Mouse (Mus musculus): ENCODE data around the gene Olfr558.

The Olfr558 gene

GRCm38 (mm10) chr7:102701915-102702314 lies at the start of gene Olfr558:
TSS of gene Olfr558 (plus strand) at chr7:102702215.
- POLR2A ChIA-PET: no interaction called here
- CTCF ChIA-PET: no interaction called here

GRCm38 (mm10) chr7:102658523-102658922 lies 43.5 kb upstream of the Olfr558 start, which contains the start of gene Olfr555:
TSS of gene Olfr555 (plus strand) at chr7:102658823.
- ChIA-PET CTCF (no interaction called here), POLR2A (no interaction called here)

- POLR2A ChIA-PET: interaction anchor here in 1 of 4 experiments (0.9 kb wide), 1 partner anchor 23 kb away, joined by 3 read pairs; the partner anchor contains the start of gene Trim68
These were observed 37.4 kb upstream of the Olfr558 start, which contains the start of gene Olfr556 for GRCm38 (mm10) chr7:102664599-102664998. TSS of gene Olfr556 (plus strand) at chr7:102664899.

GRCm38 (mm10) chr7:102665378-102665777 lies 36.6 kb upstream of the Olfr558 start:
- CTCF ChIA-PET: interaction anchor here in 2 of 4 experiments (1.2 to 1.3 kb wide), 4 partner anchors 29 to 254 kb away, joined by 3 to 6 read pairs (median 4); partner anchors contain the start of gene Olfr557 (in 1 of the 2)
- POLR2A ChIA-PET: interaction anchor here in 1 of 4 experiments (0.9 kb wide), 1 partner anchor 22 kb away, joined by 3 read pairs; the partner anchor contains the start of gene Trim68

More at GRCm38 (mm10) chr7:102664599-102664998, 37.4 kb upstream of the Olfr558 start, which contains the start of gene Olfr556:
- CTCF ChIA-PET: interaction anchor here in 2 of 4 experiments (0.5 to 1.3 kb wide), 5 partner anchors 28 to 255 kb away, joined by 3 to 6 read pairs (median 4); partner anchors contain the start of gene Olfr557 (in 1 of the 2)

GRCm38 (mm10) chr7:102676225-102676624 lies 25.8 kb upstream of the Olfr558 start:
- POLR2A ChIA-PET: no interaction called here
- CTCF ChIA-PET: no interaction called here

GRCm38 (mm10) chr7:102681916-102682315 lies 20.1 kb upstream of the Olfr558 start:
- CTCF ChIA-PET: no interaction called here
- POLR2A ChIA-PET: no interaction called here

- ChIA-PET CTCF (interaction anchor here in 3 of 4 experiments (1.0 to 1.6 kb wide), 4 partner anchors 8 to 174 kb away, joined by 4 to 12 read pairs (median 5); partner anchors contain the start of gene Olfr557 (in 3 of the 3)), POLR2A (interaction anchor here in 3 of 4 experiments (0.5 to 0.9 kb wide), 4 partner anchors 8 to 174 kb away, joined by 3 read pairs; partner anchors contain the start of gene Olfr556 (in 1 of the 3))
These were observed 15.0 kb upstream of the Olfr558 start, which contains the start of gene Trim68 for GRCm38 (mm10) chr7:102686944-102687501. TSS of gene Trim68 (minus strand) at chr7:102687327.

- ChIA-PET CTCF (interaction anchor here (0.5 to 2.2 kb wide), 23 partner anchors 8 to 1111 kb away, joined by 3 to 19 read pairs (median 4); partner anchors contain the start of genes Trim68 (in 3 of the 4), Olfr556 (in 1 of the 4) and Olfr571 (in 1 of the 4)), POLR2A (no interaction called here)
These were observed 6.5 kb upstream of the Olfr558 start, which contains the start of gene Olfr557 for GRCm38 (mm10) chr7:102695358-102696125. TSS of gene Olfr557 (plus strand) at chr7:102695910.

GRCm38 (mm10) chr7:102698461-102698860 lies 3.6 kb upstream of the Olfr558 start:
- ChIA-PET CTCF (no interaction called here), POLR2A (no interaction called here)

- ChIA-PET POLR2A (no interaction called here), CTCF (no interaction called here)
These were observed 17.0 kb downstream of the Olfr558 start, which contains the start of gene Olfr33 for GRCm38 (mm10) chr7:102718970-102719369. TSS of gene Olfr33 (minus strand) at chr7:102719070.

GRCm38 (mm10) chr7:102727391-102727790 lies 25.4 kb downstream of the Olfr558 start, which contains the start of gene Olfr559:
TSS of gene Olfr559 (minus strand) at chr7:102727491.
- ChIA-PET POLR2A (no interaction called here), CTCF (no interaction called here)

GRCm38 (mm10) chr7:102733793-102734192 lies 31.8 kb downstream of the Olfr558 start:
- POLR2A ChIA-PET: no interaction called here
- CTCF ChIA-PET: no interaction called here

GRCm38 (mm10) chr7:102737705-102738104 lies 35.7 kb downstream of the Olfr558 start:
- CTCF ChIA-PET: no interaction called here
- POLR2A ChIA-PET: interaction anchor here in 1 of 4 experiments (1.2 kb wide), 1 partner anchor 11 kb away, joined by 3 read pairs; no protein-coding TSS in a partner anchor

- CTCF ChIA-PET: interaction anchor here in 3 of 4 experiments (0.6 to 1.5 kb wide), 7 partner anchors 11 to 240 kb away, joined by 3 to 8 read pairs (median 4); no protein-coding TSS in a partner anchor
- POLR2A ChIA-PET: no interaction called here
These were observed 50.1 kb downstream of the Olfr558 start for GRCm38 (mm10) chr7:102752086-102752485.

- ChIA-PET CTCF (interaction anchor here in 1 of 4 experiments (0.5 kb wide), 1 partner anchor 498 kb away, joined by 3 read pairs; no protein-coding TSS in a partner anchor), POLR2A (no interaction called here)
These were observed 57.3 kb downstream of the Olfr558 start, which contains the start of the genes Olfr560 and Olfr78 for GRCm38 (mm10) chr7:102759266-102759665. TSS of gene Olfr560 (minus strand) at chr7:102759366. TSS of gene Olfr78 (minus strand) at chr7:102759471.
